Mouse (Mus musculus): ENCODE results near the gene Fpr1. TPM values are rescaled to one million over a fixed set of nuclear protein-coding genes. Genes with fewer than 3 reads are reported as not detected.
A peak's percentile ranks its signal among the peaks of the same experiment; 100 is the strongest.

The Fpr1 gene
- total and polyA plus RNA-seq, 3 experiments: not detected

- peak; percentile 91 for DNase-seq (ENCODE audit: low read depth, low spot score)
- H3K27me3 ChIP-seq (ENCODE audit: control insufficient read depth in 1 of 2, insufficient read depth in 2 of 2, low read length in 2 of 2): no peaks in the 10 kb centered on the region
- H3K4me1 ChIP-seq (ENCODE audit: control insufficient read depth in 1 of 2, insufficient read depth in 2 of 2, low read length in 2 of 2): peaks cover 6 to 20% of the 10 kb centered on the region in 2 experiments
- no peaks in the 10 kb centered on the region for H3K9me3 ChIP-seq (replicated peaks; ENCODE audit: insufficient read depth, low read length)
- peak overlapping the region in 1 of 2 experiments; percentile 29; a peak in 2 of 4 replicates for H3K4me3 ChIP-seq (ENCODE audit: control insufficient read depth in 1 of 2, insufficient read depth in 1 of 2, low read depth in 2 of 2, low read length in 2 of 2)
- H3K36me3 ChIP-seq (ENCODE audit: control insufficient read depth in 1 of 2, insufficient read depth in 2 of 2, low read length in 2 of 2): peaks cover 0 to 13% of the 10 kb centered on the region in 2 experiments; a peak in 2 of 4 replicates
- no peaks in the 10 kb centered on the region for H3K79me2 ChIP-seq (ENCODE audit: control insufficient read depth, insufficient read depth, low read length, poor library complexity)
- H3K9ac ChIP-seq (ENCODE audit: control insufficient read depth, low read depth, low read length, poor library complexity, severe bottlenecking): no peak overlapping the region
- no peak overlapping the region for H3K27ac ChIP-seq (ENCODE audit: control insufficient read depth, low read depth, low read length)
- TF ChIP-seq USF2 (IDR thresholded peaks at IDR 0.05; ENCODE audit: borderline replicate concordance in 1 of 2, insufficient read depth in 1 of 2, low read depth in 1 of 2, low read length in 2 of 2): no peak
- TF ChIP-seq HCFC1 (IDR thresholded peaks at IDR 0.05; ENCODE audit: low read depth, low read length): peak; percentile 48; the same call in 1 of the 2 replicates
- peak; percentile 84 for TF ChIP-seq BHLHE40 (IDR thresholded peaks at IDR 0.05; ENCODE audit: borderline replicate concordance, low read depth, low read length)
- no peak for TF ChIP-seq POLR2AphosphoS2 (IDR thresholded peaks at IDR 0.05; ENCODE audit: low read length)
- TF ChIP-seq MYC (IDR thresholded peaks at IDR 0.05; ENCODE audit: low read depth, low read length): peak; percentile 56; the same call in 1 of the 2 replicates
- no peak for TF ChIP-seq ZC3H11A (IDR thresholded peaks at IDR 0.05; ENCODE audit: low read depth, low read length)
- no peak for TF ChIP-seq RAD21 (IDR thresholded peaks at IDR 0.05; ENCODE audit: low read depth, low read length)
- peak; percentile 39 for TF ChIP-seq CHD2 (IDR thresholded peaks at IDR 0.05; ENCODE audit: low read length)
- peak; percentile 87 for TF ChIP-seq SIN3A (IDR thresholded peaks at IDR 0.05; ENCODE audit: low read length)
- TF ChIP-seq EP300 (IDR thresholded peaks at IDR 0.05; ENCODE audit: low read depth in 1 of 2, low read length in 2 of 2): peak; percentile 96 to 99
- peak; percentile 62 for TF ChIP-seq MAX (IDR thresholded peaks at IDR 0.05; ENCODE audit: low read length)
- TF ChIP-seq GABPA (IDR thresholded peaks at IDR 0.05; ENCODE audit: low read depth, low read length): no peak
- TF ChIP-seq ZNF384 (IDR thresholded peaks at IDR 0.05; ENCODE audit: low read depth, low read length): peak; percentile 91
- TF ChIP-seq RCOR1 (IDR thresholded peaks at IDR 0.05; ENCODE audit: low read depth, low read length): peak; percentile 91
- TF ChIP-seq TAL1 (IDR thresholded peaks at IDR 0.05; ENCODE audit: low read length): peak; percentile 92
- TF ChIP-seq MXI1 (IDR thresholded peaks at IDR 0.05; ENCODE audit: low read depth, low read length): peak; percentile 58; the same call in 1 of the 2 replicates
- TF ChIP-seq CTCF (IDR thresholded peaks at IDR 0.05 in 2 of 3, conservative IDR thresholded peaks at IDR 0.05 in 1 of 3; ENCODE audit: control insufficient read depth in 1 of 3, insufficient read depth in 1 of 3, low read depth in 2 of 3, low read length in 3 of 3, poor library complexity in 1 of 3, severe bottlenecking in 1 of 3): no peak
- peak; percentile 100 for TF ChIP-seq GATA1 (IDR thresholded peaks at IDR 0.05; ENCODE audit: low read depth, low read length)
- 0 out of 2 replicates have a peak, but pooled peaks have one; percentile 36 for TF ChIP-seq ELF1 (IDR thresholded peaks at IDR 0.05; ENCODE audit: low read depth, low read length)
- 0 out of 2 replicates have a peak, but pooled peaks have one; percentile 59 for TF ChIP-seq JUND (IDR thresholded peaks at IDR 0.05; ENCODE audit: low read depth, low read length)
- TF ChIP-seq TCF12 (IDR thresholded peaks at IDR 0.05; ENCODE audit: low read depth, low read length): peak; percentile 97
- TF ChIP-seq TBP (IDR thresholded peaks at IDR 0.05; ENCODE audit: low read depth, low read length): no peak
- no peak for TF ChIP-seq POLR2A (IDR thresholded peaks at IDR 0.05; ENCODE audit: control insufficient read depth in 1 of 2, insufficient read depth in 1 of 2, low read depth in 1 of 2, low read length in 2 of 2, poor library complexity in 1 of 2)
- peak; percentile 95 for TF ChIP-seq ETS1 (IDR thresholded peaks at IDR 0.05; ENCODE audit: low read depth, low read length)
These were observed 34.8 kb downstream of the Fpr1 start for GRCm38 (mm10) chr17:17848988-17849387.
